ENCODE assay signal across 8 mouse cellular contexts in the genomic region with DNA sequence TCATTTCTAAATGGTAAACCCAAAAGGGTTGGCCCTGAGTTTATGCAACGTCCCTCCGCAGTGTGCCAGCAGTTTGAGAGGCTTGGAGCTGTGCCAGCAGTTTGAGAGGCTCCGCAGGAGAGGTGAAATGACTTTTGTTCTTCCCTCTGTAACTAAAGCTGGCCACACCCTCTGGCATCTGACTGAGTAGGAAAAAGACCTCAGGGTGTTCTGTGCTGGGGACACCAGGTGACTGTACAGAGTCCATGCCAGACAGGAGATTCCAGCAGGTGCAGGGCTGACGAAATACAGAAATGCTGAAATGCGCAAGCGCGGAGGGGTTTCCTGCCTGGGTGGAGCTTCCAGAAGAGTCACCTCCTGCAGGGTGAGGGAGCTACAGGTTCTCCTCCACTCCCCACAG. TPM values are rescaled to one million over a fixed set of nuclear protein-coding genes. Genes with fewer than 3 reads are reported as not detected.
DNase-seq lines count a peak whose midpoint lies in the region; ATAC-seq and TF ChIP-seq lines count a peak whose summit lies in the region.

No protein-coding gene starts in this region.

- intact Hi-C loops in left cerebral cortex, adult 2 months (cut with DNase I) = no loop called here

- H3K4me1 ChIP-seq in cerebellum, adult 2 months (ENCODE audit: control insufficient read depth, insufficient read depth, low read length) = peaks cover 10% of the 10 kb centered on the region
- peaks cover 22% of the 10 kb centered on the region for H3K4me1 ChIP-seq in heart, postnatal 0 days (ENCODE audit: control insufficient read depth, insufficient read depth)
- H3K4me1 ChIP-seq in liver, adult 2 months (ENCODE audit: control insufficient read depth, insufficient read depth, low read length) = no peaks in the 10 kb centered on the region
- peaks cover 3% of the 10 kb centered on the region; the same call in 1 of the 2 replicates for H3K4me1 ChIP-seq in small intestine, adult 2 months (ENCODE audit: control insufficient read depth, insufficient read depth, insufficient read length, low read length)

- no peaks in the 10 kb centered on the region for H3K9me3 ChIP-seq in heart, postnatal 0 days (replicated peaks; ENCODE audit: control insufficient read depth, low read length)

- no peaks in the 10 kb centered on the region for H3K27me3 ChIP-seq in cerebellum, adult 2 months (ENCODE audit: control insufficient read depth, insufficient read depth, low read length)
- no peaks in the 10 kb centered on the region for H3K27me3 ChIP-seq in heart, postnatal 0 days (ENCODE audit: control insufficient read depth, insufficient read depth, low read length)
- H3K27me3 ChIP-seq in liver, adult 2 months (ENCODE audit: control insufficient read depth, insufficient read depth, low read length) = no peaks in the 10 kb centered on the region
- no peaks in the 10 kb centered on the region for H3K27me3 ChIP-seq in small intestine, adult 2 months (ENCODE audit: control insufficient read depth, insufficient read depth, low read length)

- 13% methylated on average over 7 of the region's 7 CpGs for WGBS in cerebellum, adult 2 months
- WGBS in heart, postnatal 0 days = 7% methylated on average over 7 of the region's 7 CpGs
- 6% methylated on average over 7 of the region's 7 CpGs for WGBS in liver, adult 2 months
- 11% methylated on average over 7 of the region's 7 CpGs for WGBS in small intestine, adult 2 months

- H3K79me2 ChIP-seq in liver, adult 2 months (ENCODE audit: control insufficient read depth, insufficient read depth, low read length) = no peaks in the 10 kb centered on the region

- DNase-seq in right cerebral cortex, postnatal 25 days = peak; percentile 11
- no peak for DNase-seq in right cerebral cortex, adult 18-20 months
- DNase-seq in cerebellum, adult 2 months = peak; percentile 73 to 80
- DNase-seq in heart, postnatal 0 days (ENCODE audit: low spot score) = peak; percentile 84
- DNase-seq in liver, adult 2 months (ENCODE audit: extremely low read depth, low read depth, low spot score) = peak; percentile 99
- no peak for DNase-seq in right cerebral cortex, adult 2 months (ENCODE audit: low spot score in 2 of 2)
- DNase-seq in left cerebral cortex, adult 2 months (ENCODE audit: extremely low spot score in 1 of 2, low spot score in 2 of 2) = no peak

- H3K27ac ChIP-seq in cerebellum, adult 2 months (ENCODE audit: insufficient read depth, low read length) = no peak overlapping the region
- H3K27ac ChIP-seq in heart, postnatal 0 days (ENCODE audit: low read depth) = peak overlapping the region; percentile 55
- peak overlapping the region; percentile 39; the same call in 1 of the 2 replicates for H3K27ac ChIP-seq in liver, adult 2 months (replicated peaks; ENCODE audit: insufficient read depth, low read depth, low read length)
- peak overlapping the region; percentile 61 for H3K27ac ChIP-seq in small intestine, adult 2 months (ENCODE audit: insufficient read depth, low read depth, low read length)
- no peak overlapping the region for H3K27ac ChIP-seq in left cerebral cortex, adult 2 months

- H3K4me2 ChIP-seq in heart, postnatal 0 days (ENCODE audit: low read depth, low read length) = peak overlapping the region; percentile 45

- no peak for TF ChIP-seq POLR2A in cerebellum, adult 2 months (IDR thresholded peaks at IDR 0.05; ENCODE audit: borderline replicate concordance, insufficient read depth, low read length)
- TF ChIP-seq POLR2A in liver, adult 2 months (IDR thresholded peaks at IDR 0.05; ENCODE audit: extremely low read depth, insufficient read depth, low read length) = no peak
- TF ChIP-seq POLR2A in small intestine, adult 2 months (IDR thresholded peaks at IDR 0.05; ENCODE audit: low read depth, low read length) = peak; percentile 13; the same call in 1 of the 2 replicates

- TF ChIP-seq CTCF in cerebellum, adult 2 months (IDR thresholded peaks at IDR 0.05; ENCODE audit: borderline replicate concordance, insufficient read depth, low read depth, low read length) = no peak
- no peak for TF ChIP-seq CTCF in heart, postnatal 0 days (IDR thresholded peaks at IDR 0.05; ENCODE audit: low read depth)
- TF ChIP-seq CTCF in liver, adult 2 months (IDR thresholded peaks at IDR 0.05; ENCODE audit: low read depth, low read length) = 0 out of 2 replicates have a peak, but pooled peaks have one; percentile 11
- TF ChIP-seq CTCF in small intestine, adult 2 months (IDR thresholded peaks at IDR 0.05; ENCODE audit: extremely low read depth, insufficient read length, insufficient replicate concordance, low read depth, low read length) = no peak
- no peak for TF ChIP-seq CTCF in left cerebral cortex, adult 2 months (IDR thresholded peaks at IDR 0.05)

- peak overlapping the region; percentile 29 for H3K4me3 ChIP-seq in cerebellum, adult 2 months (replicated peaks; ENCODE audit: insufficient read depth, low read depth, low read length)
- H3K4me3 ChIP-seq in heart, postnatal 0 days (ENCODE audit: low read depth, low read length) = peak overlapping the region; percentile 21
- no peak overlapping the region for H3K4me3 ChIP-seq in liver, adult 2 months (ENCODE audit: insufficient read depth, low read depth, low read length)
- H3K4me3 ChIP-seq in small intestine, adult 2 months (ENCODE audit: low read depth, low read length) = no peak overlapping the region
- H3K4me3 ChIP-seq in left cerebral cortex, adult 2 months = no peak overlapping the region

- H3K9ac ChIP-seq in heart, postnatal 0 days (replicated peaks; ENCODE audit: low read depth, low read length) = no peak overlapping the region
- no peak overlapping the region for H3K9ac ChIP-seq in liver, adult 2 months (ENCODE audit: low read depth, low read length)

- no peaks in the 10 kb centered on the region for H3K36me3 ChIP-seq in heart, postnatal 0 days (replicated peaks; ENCODE audit: control insufficient read depth, insufficient read depth, low read length)
- no peaks in the 10 kb centered on the region for H3K36me3 ChIP-seq in liver, adult 2 months (ENCODE audit: control insufficient read depth, insufficient read depth, low read length)
- H3K36me3 ChIP-seq in small intestine, adult 2 months (ENCODE audit: control insufficient read depth, insufficient read depth, low read length) = no peaks in the 10 kb centered on the region

- ATAC-seq in heart, postnatal 0 days (ENCODE audit: insufficient read depth, low read depth) = peak; percentile 71

- no peak for TF ChIP-seq EP300 in heart, postnatal 0 days (IDR thresholded peaks at IDR 0.05; ENCODE audit: low read depth)

RNA-seq across cellular contexts. Expression of a gene that starts 16.4 kb away (rescaled TPM):
- polyA plus RNA-seq in cerebellum, adult 2 months (2012; rRNA removed) = 46.6 and 53.2 TPM in 2 replicates
- 30.8 and 33.3 TPM in 2 replicates for total RNA-seq in heart, postnatal 0 days (2014; rRNA removed; ENCODE audit: low replicate concordance)
- 15.2 and 16.4 TPM in 2 replicates for polyA plus RNA-seq in heart, postnatal 0 days (2015; fragmentation: Nextera tagmentation; extraction: Ambion mirVana)
- 247 and 256 TPM in 2 replicates for total RNA-seq in liver, adult 2 months (2014; rRNA removed)
- 711 and 783 TPM in 2 replicates for polyA plus RNA-seq in liver, adult 2 months (2012; rRNA removed)
- polyA plus RNA-seq in small intestine, adult 2 months (2012; rRNA removed) = 16.1 and 24.7 TPM in 2 replicates
- total RNA-seq in left cerebral cortex, adult 2 months (2021) = 10 to 100 TPM; 16.8 to 17.5 TPM

RNA-seq across cellular contexts. Expression of a gene that starts 50.6 kb away (rescaled TPM):
- 31.8 and 34.1 TPM in 2 replicates for polyA plus RNA-seq in cerebellum, adult 2 months (2012; rRNA removed)
- 21.7 and 24.9 TPM in 2 replicates for total RNA-seq in heart, postnatal 0 days (2014; rRNA removed; ENCODE audit: low replicate concordance)
- polyA plus RNA-seq in heart, postnatal 0 days (2015; fragmentation: Nextera tagmentation; extraction: Ambion mirVana) = 5.1 and 5.4 TPM in 2 replicates
- total RNA-seq in liver, adult 2 months (2014; rRNA removed) = 3.7 and 6.0 TPM in 2 replicates
- polyA plus RNA-seq in liver, adult 2 months (2012; rRNA removed) = 2.2 and 2.7 TPM in 2 replicates
- 4.4 and 6.0 TPM in 2 replicates for polyA plus RNA-seq in small intestine, adult 2 months (2012; rRNA removed)
- 10 to 100 TPM; 17.9 to 18.2 TPM for total RNA-seq in left cerebral cortex, adult 2 months (2021)

Comparison
In these comparisons a context has a peak if more than half of its experiments do, and no peak if none do; other contexts are left out.
1. DNase-seq: peak in right cerebral cortex, postnatal 25 days (single experiment), cerebellum, adult 2 months (2 of 2), heart, postnatal 0 days (single experiment) and liver, adult 2 months (single experiment); none in right cerebral cortex, adult 18-20 months (single experiment), right cerebral cortex, adult 2 months (0 of 2) and left cerebral cortex, adult 2 months (0 of 2).
2. H3K27ac ChIP-seq: peak in heart, postnatal 0 days (single experiment), liver, adult 2 months (single experiment) and small intestine, adult 2 months (single experiment); none in cerebellum, adult 2 months (single experiment) and left cerebral cortex, adult 2 months (single experiment).
3. H3K4me3 ChIP-seq: peak in cerebellum, adult 2 months (single experiment) and heart, postnatal 0 days (single experiment); none in liver, adult 2 months (single experiment), small intestine, adult 2 months (single experiment) and left cerebral cortex, adult 2 months (single experiment).
4. RNA of a gene that starts 16.4 kb away (polyA plus RNA-seq): 711 to 783 TPM in liver, adult 2 months; 46.6 to 53.2 TPM in cerebellum, adult 2 months, 16.1 to 24.7 TPM in small intestine, adult 2 months and 15.2 to 16.4 TPM in heart, postnatal 0 days; every median in the first group is over 10 times any median in the second.